Mouse (Mus musculus) right cerebral cortex, postnatal 14 days (tissue): ENCODE measurements around the gene Il17ra.

Source experiments
- DNase-seq: peaks from one replicate; pipeline ENCODE4 v3.0.0; 2022

The Il17ra gene

DNA sequence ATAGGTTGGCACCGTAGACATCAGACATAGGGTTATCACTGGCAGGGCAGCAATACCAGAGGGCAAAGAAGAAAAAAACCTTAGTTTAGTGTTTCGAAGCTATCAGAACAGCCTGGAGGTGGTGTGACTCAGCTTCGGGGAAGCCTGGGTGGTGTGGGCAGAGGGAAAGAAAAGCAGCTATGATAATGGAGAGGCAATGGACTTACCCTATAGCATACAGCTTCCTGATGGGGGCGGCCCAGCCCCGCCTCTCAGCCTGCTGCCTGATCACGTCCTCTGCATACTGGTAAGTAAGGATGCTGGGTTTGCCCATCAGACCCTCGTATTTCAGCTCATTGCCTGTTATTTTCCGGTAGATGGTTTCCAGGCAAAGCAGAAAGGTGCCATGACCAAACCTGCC lies 47.4 kb downstream of the Il17ra start:
- DNase-seq, result peak; percentile 45

DNA sequence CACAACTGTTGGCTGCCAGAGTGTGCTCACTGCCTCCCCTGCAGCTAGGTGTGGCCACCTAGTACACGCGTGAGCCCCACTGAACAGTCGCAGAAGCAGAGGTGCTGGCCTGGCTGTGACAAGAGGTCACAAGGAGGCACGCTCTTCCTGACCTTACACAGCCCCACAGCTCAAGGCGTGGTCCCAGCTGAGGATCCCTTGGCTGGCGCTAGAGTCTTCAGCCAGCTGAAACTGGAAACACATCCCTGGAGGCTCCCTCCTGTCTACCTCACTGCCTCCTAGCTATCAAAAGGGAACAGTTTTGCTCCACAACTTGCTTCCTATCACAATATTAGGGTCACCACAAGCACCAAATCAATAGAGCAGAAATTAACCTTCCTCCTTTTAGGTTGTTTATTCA lies 48.2 kb downstream of the Il17ra start:
- DNase-seq, result no peak

DNA sequence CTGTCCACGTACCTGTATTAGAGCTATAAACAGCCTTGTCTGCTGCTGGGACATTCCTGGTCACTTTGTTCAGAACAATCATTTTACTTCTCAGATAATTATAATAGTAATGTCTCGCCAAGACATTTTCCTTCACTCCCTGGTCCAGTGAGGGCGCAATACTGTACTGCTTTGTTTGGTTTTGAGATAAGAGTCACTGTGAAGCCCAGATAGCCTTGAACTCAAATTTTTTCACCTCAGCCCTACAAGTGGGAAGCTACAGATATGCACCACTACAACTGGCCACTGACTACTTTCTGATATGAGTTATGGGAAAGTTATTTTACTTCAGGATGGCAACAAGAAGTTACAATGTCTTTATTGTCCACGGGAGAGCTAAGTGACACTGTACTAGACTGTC lies 53.4 kb downstream of the Il17ra start:
- DNase-seq, result no peak

DNA sequence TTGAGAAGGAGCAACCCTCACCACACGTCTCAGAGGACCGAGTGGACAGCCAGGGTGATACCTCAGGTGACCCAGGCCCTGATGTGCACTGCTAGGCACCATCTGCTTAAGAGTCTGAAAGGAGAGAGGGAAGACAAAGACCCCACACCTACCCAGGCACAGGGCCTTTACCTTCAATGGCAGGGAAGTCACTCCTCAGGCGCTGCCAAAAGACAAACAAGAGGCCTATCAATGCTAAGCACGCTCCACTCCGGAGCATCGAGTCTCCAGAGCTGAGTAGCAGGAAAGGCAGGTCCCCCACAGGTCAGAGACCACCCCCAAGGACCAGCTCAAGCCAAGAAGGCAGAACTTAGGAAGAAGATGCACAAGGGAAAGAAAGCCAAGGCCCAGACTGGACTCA lies 53.8 kb downstream of the Il17ra start:
- no peak for DNase-seq

DNA sequence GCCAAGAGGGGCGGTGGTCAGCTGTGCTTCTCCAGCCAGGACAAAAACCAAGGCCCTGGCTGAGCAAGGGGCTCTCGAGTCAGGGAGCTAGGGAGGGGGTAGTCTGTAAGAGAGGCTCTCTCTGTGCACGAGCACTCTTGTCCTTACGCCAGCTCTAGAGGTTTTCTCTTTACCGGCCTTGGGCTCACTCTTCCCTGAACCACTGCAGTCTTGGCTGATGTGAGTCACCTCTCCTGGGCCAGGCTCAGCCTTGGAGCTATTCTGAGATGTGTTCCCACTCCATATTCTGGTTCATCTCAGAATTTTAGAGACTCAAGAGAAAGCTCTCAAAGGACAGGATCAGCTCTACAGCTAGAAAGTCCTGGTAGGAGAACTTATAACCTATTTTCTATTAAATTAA lies 54.3 kb downstream of the Il17ra start:
- DNase-seq, result no peak

DNA sequence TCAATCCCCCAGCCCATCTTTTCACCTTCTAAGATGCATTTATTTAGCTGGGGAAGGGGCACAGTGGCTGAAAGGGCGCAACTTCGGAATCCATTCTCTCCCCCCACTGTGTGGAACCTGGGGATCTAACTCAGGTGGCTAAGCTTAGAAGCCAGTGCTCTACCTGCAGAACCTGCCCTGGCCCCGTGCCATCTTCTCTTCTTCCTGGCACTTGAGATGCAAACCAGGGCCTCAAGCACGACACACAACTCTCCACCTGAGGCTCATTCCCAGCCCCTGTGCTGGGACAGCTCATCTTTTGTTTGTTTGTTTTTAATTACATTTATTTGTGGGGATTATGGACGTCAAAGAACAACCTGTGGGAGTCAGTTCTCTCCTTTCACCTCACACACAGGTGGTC lies 56.6 kb downstream of the Il17ra start:
- DNase-seq, result no peak

DNA sequence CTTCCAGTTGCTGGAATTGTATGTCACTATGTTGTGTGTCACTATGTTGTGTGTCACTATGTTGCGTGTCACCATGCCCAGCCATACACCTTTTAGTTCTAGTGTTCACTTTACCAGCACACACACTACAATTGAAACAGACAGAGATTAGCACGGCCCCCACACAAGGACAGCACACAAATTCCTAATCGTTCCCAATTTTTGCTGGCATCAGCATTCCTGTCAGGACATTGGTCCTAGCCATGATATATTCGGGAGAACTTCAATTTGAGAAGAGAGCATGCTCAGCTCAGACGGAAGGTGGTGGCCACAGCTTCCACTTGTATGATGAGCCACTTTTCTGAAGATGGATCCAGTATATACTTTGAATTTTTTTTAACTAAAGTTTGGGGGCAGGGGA lies 61.7 kb downstream of the Il17ra start:
- no peak for DNase-seq

DNA sequence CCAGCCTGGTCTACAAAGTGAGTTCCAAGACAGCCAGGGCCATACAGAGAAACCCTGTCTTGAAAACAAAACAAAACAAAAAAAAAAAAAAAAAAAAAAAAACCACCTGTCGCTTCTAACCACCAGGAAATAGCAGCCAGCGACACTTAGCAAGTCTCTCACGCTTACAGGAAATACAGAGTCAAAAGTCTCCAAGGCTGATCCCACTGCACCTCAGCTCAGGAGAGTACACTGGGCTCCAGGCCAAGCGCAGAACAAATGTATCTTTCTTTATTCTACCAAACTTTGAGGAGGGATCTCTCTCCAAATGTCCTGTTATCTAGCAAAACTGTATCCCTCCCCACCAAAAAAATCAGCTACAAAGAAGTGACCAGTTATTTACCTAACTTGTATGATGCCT lies 66.1 kb downstream of the Il17ra start:
- no peak for DNase-seq

DNA sequence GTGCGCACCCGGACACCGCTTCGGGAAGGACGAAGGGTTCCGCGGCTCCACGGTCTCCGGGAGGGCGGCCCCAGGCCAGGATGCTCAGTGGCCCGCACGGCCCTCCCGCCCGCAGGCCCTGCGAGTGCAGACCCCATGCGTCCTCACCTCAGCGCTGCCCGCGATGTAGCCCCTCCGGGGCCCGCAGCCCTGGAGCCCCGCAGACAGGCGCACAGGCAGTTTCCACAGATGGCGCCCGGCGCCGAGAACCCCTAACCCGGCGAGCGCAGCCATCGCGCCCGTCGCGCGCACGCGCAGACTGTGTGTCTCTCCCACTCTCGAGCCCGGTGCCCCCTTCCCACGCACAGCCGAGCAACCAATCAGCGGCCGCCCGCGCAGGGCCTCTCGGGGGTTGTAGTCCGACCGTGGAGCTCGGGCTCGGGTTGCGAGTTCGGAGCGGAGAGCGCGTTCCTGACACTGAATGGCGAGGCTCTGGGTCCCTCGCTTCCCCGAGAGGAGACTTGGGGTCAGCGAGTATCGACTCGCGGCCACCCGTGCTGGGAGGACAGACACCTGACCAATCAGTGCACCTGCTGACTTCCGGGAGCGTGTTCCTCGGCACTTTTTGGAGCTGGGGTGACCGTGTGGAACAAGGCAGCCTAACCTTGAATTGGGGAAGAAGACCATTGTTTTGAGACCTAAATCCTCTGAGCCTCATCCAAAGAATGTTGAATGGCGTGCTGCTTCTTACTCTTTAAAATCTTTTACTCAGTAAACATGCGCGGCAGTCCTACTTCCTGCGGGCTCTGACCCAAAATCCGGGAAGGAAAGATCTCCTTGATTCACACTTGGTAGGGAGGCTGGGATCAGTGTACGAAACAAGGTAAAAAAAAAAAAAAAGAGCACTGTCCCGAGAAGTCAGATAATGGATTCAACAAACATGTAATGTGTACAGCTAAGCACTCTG lies 68.2 kb downstream of the Il17ra start, which contains the start of gene Hdhd5:
Hdhd5 (minus strand) TSS at position 300 of the 946 bp plus-strand sequence.
- DNase-seq, result peak; percentile 97

DNA sequence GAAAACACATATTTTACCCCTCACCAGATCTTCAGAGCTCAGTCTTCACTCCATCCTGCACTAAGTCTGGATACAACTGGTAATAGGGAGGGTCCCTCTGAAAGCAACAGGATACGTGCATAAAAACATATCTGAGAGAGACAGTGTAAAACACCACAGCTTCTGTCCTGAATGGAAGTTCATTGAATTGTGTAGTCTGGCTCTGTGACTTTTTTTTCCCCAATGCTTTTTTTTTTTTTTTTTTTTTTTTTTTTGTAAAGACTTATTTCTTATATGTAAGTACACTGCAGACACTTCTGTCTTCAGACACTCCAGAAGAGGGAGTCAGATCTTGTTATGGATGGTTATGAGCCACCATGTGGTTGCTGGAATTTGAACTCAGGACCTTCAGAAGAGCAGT lies 69.5 kb downstream of the Il17ra start:
- no peak for DNase-seq

DNA sequence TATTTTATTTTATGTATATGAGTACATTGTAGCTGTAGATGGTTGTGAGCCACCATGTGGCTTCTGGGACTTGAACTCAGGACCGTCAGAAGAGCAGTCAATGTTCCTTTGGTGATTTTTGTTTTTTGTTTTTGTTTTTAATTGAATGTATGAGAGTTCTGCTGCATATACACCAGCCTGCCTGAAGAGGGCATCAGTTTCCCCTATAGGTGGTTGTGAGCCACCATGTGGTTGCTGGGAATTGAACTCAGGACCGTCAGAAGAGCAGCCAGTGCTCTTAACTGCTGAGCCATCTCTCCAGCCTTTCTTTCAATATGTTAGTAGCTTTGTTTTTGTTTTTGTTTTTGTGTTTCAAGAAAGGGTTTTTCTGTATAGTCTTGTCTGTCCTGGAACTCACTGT lies 73.3 kb downstream of the Il17ra start:
- no peak for DNase-seq
